Mouse (Mus musculus) lung, embryonic 14.5 days (tissue): ENCODE data around the gene Gm33543. TPM values are rescaled to one million over a fixed set of nuclear protein-coding genes. Genes with fewer than 3 reads are reported as not detected.

Experiments
- ATAC-seq: fragments of 200-750 bp; cut with Nextera tagmentation; 2 replicates; pipeline ENCODE4 v1.8.0; 2017; ENCODE audit warnings: mild to moderate bottlenecking, moderate TSS enrichment, moderate library complexity; ENCODE audit not compliant: insufficient read depth
- DNase-seq: peaks from one replicate; pipeline ENCODE4 v3.0.0-alpha.2; 2015
- H3K27ac ChIP-seq: fragments of 300-500 bp; sonication (generic); 2 replicates; pipeline ENCODE4 v1.5.1; 2014; ENCODE audit warnings: low read depth, mild to moderate bottlenecking, moderate library complexity
- H3K27me3 ChIP-seq: fragments of 300-500 bp; sonication (generic); 2 replicates; pipeline ENCODE4 v1.6.1; 2014; ENCODE audit warnings: low read length, control low read depth; ENCODE audit not compliant: insufficient read depth
- H3K36me3 ChIP-seq: fragments of 300-500 bp; sonication (generic); 2 replicates; pipeline ENCODE4 v1.6.1; 2014; ENCODE audit warnings: control low read depth; ENCODE audit not compliant: insufficient read depth
- H3K4me1 ChIP-seq: fragments of 300-500 bp; sonication (generic); 2 replicates; pipeline ENCODE4 v1.6.1; 2014; ENCODE audit warnings: antibody characterized with exemption, control low read depth; ENCODE audit not compliant: insufficient read depth
- H3K4me2 ChIP-seq: fragments of 300-500 bp; sonication (generic); 2 replicates; pipeline ENCODE4 v1.6.1; 2014; ENCODE audit warnings: mild to moderate bottlenecking
- H3K4me3 ChIP-seq: fragments of 300-500 bp; sonication (generic); 2 replicates; pipeline ENCODE4 v1.5.1; 2014; ENCODE audit warnings: low read depth, low read length
- H3K9ac ChIP-seq: fragments of 300-500 bp; sonication (generic); 2 replicates; pipeline ENCODE4 v1.6.1; 2014
- H3K9me3 ChIP-seq: fragments of 300-500 bp; sonication (generic); 2 replicates; pipeline ENCODE4 v1.6.1; 2016; ENCODE audit warnings: low read depth, low read length, control low read depth
- CTCF ChIP-seq: IDR thresholded peaks from 2 replicates; pipeline ENCODE4 v1.5.1; 2016; ENCODE audit warnings: antibody characterized with exemption, low read depth
- WGBS: fragments of 180-500 bp; shearing (Covaris S2); extraction: QIAGEN DNeasy Blood & Tissue Kit; methylation state at CpG from one replicate; pipeline ENCODE4 v1.1.7; 2014; 5-methylcytosine and 5-hydroxymethylcytosine counted together
- polyA plus RNA-seq: library from polyadenylated mRNA; unstranded; fragments of >200 nt; fragmentation: Nextera tagmentation; extraction: Ambion mirVana; gene quantifications from 2 replicates; pipeline ENCODE4 v1.2.1, GENCODE M21; 2014

Gm33543 gene
- polyA plus RNA-seq, 1 experiment from 2014 or later: not detected

DNA sequence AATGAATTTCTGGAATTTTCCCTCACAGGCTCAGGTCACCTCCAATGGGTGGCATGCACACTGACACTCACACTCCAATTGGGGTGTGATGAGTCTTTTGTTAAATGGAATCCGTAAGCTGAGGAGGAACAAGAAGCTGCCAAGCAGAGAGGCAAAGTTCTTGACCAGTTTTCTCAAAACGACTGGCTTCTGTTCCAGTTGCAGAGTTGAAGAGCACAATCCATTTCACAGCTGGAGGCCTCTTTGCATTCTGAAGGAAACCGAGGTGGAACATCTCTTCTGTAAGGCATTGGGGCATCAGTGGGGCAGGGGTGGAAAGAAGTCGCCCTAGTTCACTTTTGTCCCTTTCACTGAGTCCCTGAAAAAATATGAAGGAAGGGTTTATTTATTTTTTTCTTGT is 30.9 kb downstream of the Gm33543 start:
- DNase-seq: no peak
- Histone ChIP-seq H3K4me2 (no peak overlapping the region), H3K27ac (no peak overlapping the region), H3K36me3 (no peaks in the 10 kb centered on the region), H3K9me3 (no peaks in the 10 kb centered on the region), H3K9ac (no peak overlapping the region), H3K27me3 (no peaks in the 10 kb centered on the region), H3K4me3 (no peak overlapping the region), H3K4me1 (no peaks in the 10 kb centered on the region)
- no peak for TF ChIP-seq CTCF
- no peak for ATAC-seq
- 68% methylated on average over 4 of the region's 4 CpGs for WGBS

- Histone ChIP-seq H3K9ac (no peak overlapping the region), H3K36me3 (no peaks in the 10 kb centered on the region), H3K4me2 (no peak overlapping the region), H3K27me3 (no peaks in the 10 kb centered on the region), H3K9me3 (no peaks in the 10 kb centered on the region), H3K4me3 (no peak overlapping the region), H3K4me1 (no peaks in the 10 kb centered on the region), H3K27ac (no peak overlapping the region)
- DNase-seq (no peak), ATAC-seq (no peak)
- 47% methylated on average over 2 of the region's 2 CpGs for WGBS
- no peak for TF ChIP-seq CTCF
Measured at GRCm38 (mm10) chr10:95801443-95801811, 41.3 kb downstream of the Gm33543 start.

DNA sequence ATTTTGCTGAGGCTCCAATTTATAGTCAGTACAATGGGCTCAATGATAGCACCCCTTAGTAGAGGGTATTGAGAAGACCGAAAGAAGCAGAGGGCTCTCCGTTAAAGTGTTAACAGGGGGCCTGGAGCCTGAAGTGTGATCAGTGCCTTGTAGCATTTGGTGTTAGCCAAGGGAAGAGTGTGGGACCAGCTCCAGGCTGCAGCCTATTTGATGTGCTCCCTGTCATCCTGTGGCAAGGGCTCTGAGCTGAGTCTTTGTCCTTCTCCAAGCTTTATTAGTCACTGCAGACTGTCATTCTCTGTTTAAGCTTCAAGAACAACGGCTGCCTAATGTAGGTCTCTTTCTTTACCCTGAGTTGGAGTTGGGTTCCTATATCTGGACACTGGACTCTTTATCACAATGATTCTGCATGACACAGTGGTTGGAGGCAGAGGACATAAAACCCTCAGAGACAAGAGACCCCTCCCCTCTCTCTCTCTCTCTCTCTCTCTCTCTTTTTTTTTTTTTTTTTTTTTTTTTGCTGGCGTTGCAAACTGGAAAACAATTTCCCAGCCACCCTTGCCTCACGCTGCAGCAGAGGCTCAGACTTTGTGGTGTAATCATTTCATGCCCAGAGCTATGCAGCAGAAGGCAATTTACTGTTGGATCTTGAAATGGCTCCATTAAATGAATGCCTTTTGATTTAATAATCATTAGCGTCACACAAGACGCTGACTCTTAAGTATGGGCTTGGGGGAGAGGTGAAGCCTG is 41.9 kb downstream of the Gm33543 start:
- Histone ChIP-seq H3K36me3 (no peaks in the 10 kb centered on the region), H3K27me3 (no peaks in the 10 kb centered on the region), H3K4me2 (no peak overlapping the region), H3K27ac (no peak overlapping the region), H3K4me1 (no peaks in the 10 kb centered on the region), H3K4me3 (no peak overlapping the region), H3K9ac (no peak overlapping the region), H3K9me3 (no peaks in the 10 kb centered on the region)
- 61% methylated on average over 7 of the region's 7 CpGs for WGBS
- no peak for TF ChIP-seq CTCF
- no peak for ATAC-seq
- DNase-seq: no peak

DNA sequence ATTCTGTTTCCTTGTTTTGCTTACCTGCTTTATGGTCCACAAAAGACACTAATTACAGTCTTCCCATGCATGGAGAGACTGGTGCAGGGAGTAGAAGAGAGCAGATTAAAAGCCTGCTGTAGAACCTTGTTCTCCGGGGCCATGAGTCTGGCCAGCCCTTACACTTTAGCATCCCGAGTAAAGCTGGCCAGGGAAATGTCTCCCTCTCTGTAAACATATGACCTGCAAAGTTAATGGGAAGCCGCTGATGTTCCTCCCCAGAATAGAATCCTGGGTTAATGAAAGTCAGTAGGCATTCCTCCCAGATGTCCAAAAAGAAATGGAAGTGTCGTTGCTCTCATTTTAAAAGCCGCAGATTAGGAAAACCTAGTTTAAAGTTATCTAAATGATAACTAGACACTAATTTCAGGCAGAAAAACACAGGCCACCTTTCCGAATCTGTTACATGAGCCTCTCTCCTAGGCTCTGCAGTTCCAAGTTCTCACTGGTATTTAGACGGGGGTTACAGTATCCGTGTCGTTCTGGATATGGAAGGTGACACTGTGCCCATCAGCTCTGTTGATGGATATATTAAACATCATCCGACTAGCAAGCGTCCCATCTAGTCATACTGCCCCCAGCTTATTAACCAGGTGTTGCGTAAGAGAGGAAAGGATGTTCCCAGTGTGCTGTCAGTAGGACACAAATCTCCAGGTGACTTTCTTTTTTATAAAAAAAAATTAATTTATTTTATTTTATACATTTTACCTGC is 44.9 kb downstream of the Gm33543 start:
- Histone ChIP-seq H3K9ac (no peak overlapping the region), H3K9me3 (no peaks in the 10 kb centered on the region), H3K36me3 (no peaks in the 10 kb centered on the region), H3K4me1 (no peaks in the 10 kb centered on the region), H3K27me3 (no peaks in the 10 kb centered on the region), H3K4me3 (no peak overlapping the region), H3K27ac (no peak overlapping the region), H3K4me2 (no peak overlapping the region)
- ATAC-seq (no peak), DNase-seq (no peak)
- no peak for TF ChIP-seq CTCF
- 76% methylated on average over 12 of the region's 12 CpGs for WGBS

- Histone ChIP-seq H3K4me3 (no peak overlapping the region), H3K36me3 (no peaks in the 10 kb centered on the region), H3K9me3 (no peaks in the 10 kb centered on the region), H3K27me3 (no peaks in the 10 kb centered on the region), H3K9ac (no peak overlapping the region), H3K27ac (no peak overlapping the region), H3K4me1 (no peaks in the 10 kb centered on the region), H3K4me2 (no peak overlapping the region)
- TF ChIP-seq CTCF: no peak
- 82% methylated on average over 4 of the region's 4 CpGs for WGBS
- DNase-seq: no peak
- ATAC-seq: no peak
Measured at GRCm38 (mm10) chr10:95795500-95795899, 47.2 kb downstream of the Gm33543 start.

- TF ChIP-seq CTCF: no peak
- no peak for ATAC-seq
- no peaks in the 10 kb centered on the region for H3K27me3 ChIP-seq
- WGBS: 69% methylated on average over 6 of the region's 6 CpGs
- H3K9me3 ChIP-seq: no peaks in the 10 kb centered on the region
- H3K36me3 ChIP-seq: no peaks in the 10 kb centered on the region
- no peaks in the 10 kb centered on the region for H3K4me1 ChIP-seq
- H3K9ac ChIP-seq: no peak overlapping the region
- no peak overlapping the region for H3K4me3 ChIP-seq
- H3K4me2 ChIP-seq: no peak overlapping the region
- H3K27ac ChIP-seq: no peak overlapping the region
- no peak for DNase-seq
Measured at GRCm38 (mm10) chr10:95794706-95795105, 48.0 kb downstream of the Gm33543 start.

GRCm38 (mm10) chr10:95791427-95791804 is 51.3 kb downstream of the Gm33543 start:
- 75% methylated on average over 8 of the region's 8 CpGs for WGBS
- no peak for ATAC-seq
- TF ChIP-seq CTCF: no peak

More at GRCm38 (mm10) chr10:95791427-95791804, 51.3 kb downstream of the Gm33543 start:
- Histone ChIP-seq H3K9ac (no peak overlapping the region), H3K9me3 (no peaks in the 10 kb centered on the region), H3K36me3 (no peaks in the 10 kb centered on the region), H3K4me1 (no peaks in the 10 kb centered on the region), H3K27ac (no peak overlapping the region), H3K4me2 (no peak overlapping the region), H3K27me3 (no peaks in the 10 kb centered on the region), H3K4me3 (no peak overlapping the region)
- DNase-seq: no peak
